Mouse (Mus musculus) 416B (cell line): ENCODE measurements around the gene Pxt1.

Experiments
- DNase-seq: peaks from one replicate; pipeline ENCODE4 v3.0.0; 2011; ENCODE audit warnings: low read depth

Gene Pxt1

GRCm38 (mm10) chr17:28947011-28947939 lies 3.6 kb upstream of the Pxt1 start:
- DNase-seq: peak; percentile 29

DNA sequence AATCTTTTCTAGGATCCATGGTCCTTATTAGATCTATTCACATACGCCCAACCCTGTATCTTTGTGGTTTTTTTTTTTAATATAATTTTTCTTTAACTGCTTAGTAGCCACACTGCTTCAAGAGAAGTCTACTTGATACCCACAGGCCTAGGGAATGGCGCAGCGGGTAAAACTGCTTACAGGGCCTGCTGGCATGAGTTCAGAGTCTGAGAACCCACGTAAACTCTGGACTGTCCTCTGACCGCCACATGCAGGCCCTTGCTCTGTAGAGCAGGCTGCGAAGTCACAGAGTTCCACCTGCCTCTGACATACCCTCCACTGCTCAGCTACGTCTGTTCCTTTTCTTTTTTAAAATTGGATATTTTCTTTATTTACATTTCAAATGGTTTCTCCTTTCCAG lies 841 bp upstream of the Pxt1 start:
- no peak for DNase-seq

- peak; percentile 40 for DNase-seq
Observed at GRCm38 (mm10) chr17:28942101-28942500, 1.5 kb downstream of the Pxt1 start.

GRCm38 (mm10) chr17:28940776-28941555 lies 2.7 kb downstream of the Pxt1 start:
- no peak for DNase-seq

DNA sequence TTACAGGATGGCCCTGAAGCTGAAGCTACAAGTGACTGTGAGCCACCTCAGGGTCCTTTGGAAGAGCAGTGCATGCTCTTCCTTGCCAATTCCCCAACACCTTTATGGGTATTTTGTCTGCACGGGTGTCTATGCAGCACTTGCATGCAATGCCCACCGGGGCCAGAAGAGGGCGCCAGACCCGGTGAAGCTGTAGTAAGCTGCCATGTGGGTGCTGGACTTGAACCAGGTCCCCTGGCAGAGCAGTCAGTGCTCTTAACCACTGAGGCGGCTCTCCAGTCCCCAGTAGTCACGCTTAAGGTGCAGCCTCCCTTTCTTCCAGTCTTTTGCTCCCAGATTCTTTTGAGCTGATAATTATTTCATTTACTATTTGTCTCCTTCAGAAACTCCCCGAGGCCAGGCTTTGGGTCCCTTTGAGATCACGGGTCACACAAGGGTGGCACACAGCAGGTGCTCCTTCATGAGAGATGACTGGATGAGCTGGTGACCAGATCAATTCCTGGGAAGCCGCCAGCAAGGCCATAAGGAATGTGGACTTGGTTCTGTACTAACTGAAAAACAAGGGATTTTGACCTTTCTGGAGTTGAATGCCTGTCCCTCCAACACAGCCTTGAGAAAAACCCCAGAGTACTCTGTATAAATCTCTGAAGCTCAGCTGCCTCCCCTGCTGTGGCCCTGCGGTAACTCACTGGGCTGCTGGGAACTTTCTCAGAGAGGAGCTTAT lies 6.9 kb downstream of the Pxt1 start:
- peak; percentile 62 for DNase-seq

GRCm38 (mm10) chr17:28936133-28936532 lies 7.5 kb downstream of the Pxt1 start:
- DNase-seq: no peak

GRCm38 (mm10) chr17:28934120-28934916 lies 9.3 kb downstream of the Pxt1 start:
- no peak for DNase-seq

GRCm38 (mm10) chr17:28932274-28932673 lies 11.4 kb downstream of the Pxt1 start:
- DNase-seq: no peak

- peak; percentile 70 for DNase-seq
Observed at GRCm38 (mm10) chr17:28931436-28932211, 12.0 kb downstream of the Pxt1 start.

DNA sequence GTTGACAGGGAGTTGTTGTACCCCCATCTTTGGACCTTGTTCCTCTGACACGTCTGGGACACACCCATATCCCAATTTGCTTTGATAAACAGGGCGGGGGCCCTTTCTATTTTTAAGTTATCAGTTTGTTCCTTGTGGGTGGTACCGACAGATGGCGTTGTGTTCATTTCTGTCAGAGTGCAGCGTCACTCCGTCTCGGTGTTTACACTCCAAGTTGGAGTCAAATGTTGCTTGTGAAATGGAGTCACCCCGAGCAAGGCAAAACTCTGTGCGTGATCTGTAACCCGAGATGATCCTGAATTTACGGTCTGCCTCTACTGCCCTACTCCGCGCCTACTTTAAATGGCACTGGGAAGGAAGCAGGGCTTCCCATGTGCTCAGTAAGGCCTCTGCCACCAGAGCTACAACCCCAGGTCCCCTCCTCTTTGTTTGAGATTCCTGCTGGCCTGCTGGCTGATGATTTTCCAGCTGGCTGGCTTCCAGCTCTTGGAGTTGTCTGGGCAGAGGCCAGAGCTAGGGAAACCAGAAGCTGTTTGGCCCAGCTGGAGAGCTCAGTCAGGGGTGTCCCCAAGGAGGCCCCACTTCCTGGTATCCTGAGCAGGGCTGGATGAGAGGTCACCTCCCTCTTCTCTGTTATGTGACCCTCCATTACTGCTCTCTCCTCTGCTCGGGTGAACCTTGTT lies 13.1 kb downstream of the Pxt1 start:
- peak; percentile 48 for DNase-seq

DNA sequence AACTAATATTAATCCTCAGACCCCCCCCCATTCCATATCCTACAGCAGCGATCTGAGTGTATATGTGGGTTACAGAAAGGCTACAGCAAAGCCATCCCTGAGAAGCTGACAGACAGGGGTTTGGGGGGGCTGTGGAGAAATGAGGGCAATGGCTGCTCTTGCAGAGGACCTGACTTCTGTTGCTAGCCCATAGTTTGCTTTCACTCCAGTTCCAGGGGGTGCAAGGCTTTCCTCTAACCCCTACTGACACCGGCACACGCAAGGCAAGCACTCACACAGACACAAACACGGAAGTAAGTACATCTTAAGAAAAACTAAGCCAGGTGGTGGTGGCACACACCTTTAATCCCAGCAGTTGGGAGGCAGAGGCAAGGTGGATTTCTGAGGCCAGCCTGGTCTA lies 14.3 kb downstream of the Pxt1 start:
- no peak for DNase-seq

GRCm38 (mm10) chr17:28928004-28928403 lies 15.6 kb downstream of the Pxt1 start:
- DNase-seq: no peak

- peak; percentile 77 for DNase-seq
Observed at GRCm38 (mm10) chr17:28926866-28927635, 16.6 kb downstream of the Pxt1 start.

DNA sequence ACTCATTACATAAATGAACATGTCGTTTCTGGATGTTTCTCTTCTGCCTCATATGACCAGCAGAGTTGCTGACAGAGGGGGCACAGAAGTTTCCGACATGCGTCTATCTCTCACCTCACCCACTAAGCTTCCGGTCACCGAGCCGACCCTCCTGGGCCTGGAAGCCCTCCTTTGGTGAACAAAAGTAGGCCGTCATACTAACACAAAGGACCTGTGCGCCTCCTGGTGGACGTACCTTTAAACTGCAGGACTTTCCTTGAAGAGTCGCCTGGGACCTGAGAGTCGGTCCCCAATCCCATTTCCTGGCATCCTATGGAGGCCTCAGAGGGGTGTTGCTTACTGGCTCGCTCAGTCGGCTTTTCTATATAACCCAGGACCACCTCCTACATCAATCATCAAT lies 17.3 kb downstream of the Pxt1 start:
- peak; percentile 76 for DNase-seq

DNA sequence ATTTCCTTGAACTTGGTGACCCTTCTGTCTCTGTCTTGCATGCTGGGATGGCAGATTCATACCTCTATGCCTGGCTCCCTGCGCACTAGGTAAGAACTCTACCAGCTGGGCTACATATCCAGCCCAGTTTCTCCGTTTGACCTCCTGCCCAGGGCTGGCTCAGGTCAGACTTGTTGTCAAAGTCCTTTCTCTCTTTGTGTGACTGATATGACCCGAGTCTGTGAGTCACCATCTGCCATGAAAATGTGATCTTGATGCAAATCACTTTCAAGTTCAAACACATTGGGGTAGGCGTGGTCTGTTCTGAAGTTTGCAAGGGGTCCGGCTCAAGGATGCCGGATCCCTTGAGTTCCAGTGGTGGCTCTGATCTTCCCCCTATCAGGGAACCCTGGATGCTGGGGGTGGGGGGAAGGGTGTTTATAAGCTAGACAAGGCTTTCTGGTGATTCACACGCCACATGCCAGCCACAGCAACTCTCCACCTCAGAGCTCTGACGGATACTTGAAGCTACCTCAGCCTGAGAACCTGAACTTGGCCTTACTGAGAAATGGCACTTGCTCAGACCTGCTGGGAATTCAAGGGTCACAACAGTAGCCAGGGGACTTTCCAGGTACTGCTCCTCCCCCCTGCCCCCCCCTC lies 18.6 kb downstream of the Pxt1 start:
- no peak for DNase-seq

DNA sequence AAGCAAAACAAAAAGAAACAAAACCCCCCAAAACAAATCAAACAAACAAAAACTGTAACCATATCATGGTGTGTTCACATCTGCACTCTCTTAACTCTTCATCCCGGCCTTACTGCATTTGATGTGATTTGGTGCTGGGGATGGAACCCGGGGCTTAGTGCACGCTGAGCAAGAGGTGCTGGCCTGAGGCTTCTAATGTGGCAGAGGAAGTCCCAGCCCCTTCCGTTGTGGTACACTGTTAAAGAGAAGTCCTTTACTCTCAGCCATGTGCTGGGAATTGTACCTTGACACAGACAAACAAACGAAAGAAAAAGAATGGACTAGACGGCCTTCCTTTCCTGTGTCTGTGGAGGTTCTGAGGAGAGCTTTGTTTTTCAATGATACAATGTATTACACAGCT lies 21.5 kb downstream of the Pxt1 start:
- DNase-seq: peak; percentile 62

DNA sequence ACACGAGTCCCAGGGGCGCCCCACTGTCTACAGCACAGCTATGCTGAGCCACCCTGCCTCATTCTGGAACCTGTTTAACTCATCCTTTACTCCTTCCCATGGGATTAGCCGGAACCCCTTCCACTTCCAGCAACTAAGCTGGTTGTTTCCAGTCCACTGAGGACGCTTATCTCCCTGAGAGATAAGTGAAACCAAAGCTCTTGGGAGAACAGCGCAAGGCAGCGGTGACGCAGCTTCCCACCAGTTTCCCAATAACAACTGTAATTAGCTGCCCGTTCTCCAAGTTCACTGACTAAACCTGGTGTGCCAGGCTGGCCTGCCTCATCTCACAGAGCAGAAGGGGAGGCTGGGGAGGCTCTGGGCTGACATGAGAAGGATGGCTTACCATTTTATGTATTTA lies 22.6 kb downstream of the Pxt1 start:
- peak; percentile 45 for DNase-seq

GRCm38 (mm10) chr17:28916520-28916919 lies 27.1 kb downstream of the Pxt1 start:
- DNase-seq: no peak

- DNase-seq: no peak
Observed at GRCm38 (mm10) chr17:28915060-28915628, 28.5 kb downstream of the Pxt1 start, which contains the start of gene 4930539E08Rik. TSS of gene 4930539E08Rik (minus strand) at chr17:28915324.
